Mouse (Mus musculus) MEL (cell line): ENCODE results near the gene Tesc.

Experiments used
- CHD2 ChIP-seq: IDR thresholded peaks from 2 replicates; pipeline ENCODE4 v1.6.1; 2011; ENCODE audit warnings: low read length, improper control_type of control experiment
- CTCF ChIP-seq, 3 experiments: IDR thresholded peaks in 2 of 3; conservative IDR thresholded peaks in 1 of 3; 2 replicates each; pipeline ENCODE4 v1.5.1; 2011 to 2012; ENCODE audit warnings: low read length in 3 of 3, low read depth in 2 of 3, mild to moderate bottlenecking in 2 of 3, improper control_type of control experiment in 1 of 3, inconsistent platforms in 1 of 3, mixed read lengths in 1 of 3, moderate library complexity in 1 of 3; ENCODE audit not compliant: control insufficient read depth in 1 of 3, insufficient read depth in 1 of 3, poor library complexity in 1 of 3, severe bottlenecking in 1 of 3
- NRF1 ChIP-seq: IDR thresholded peaks from 2 replicates; pipeline ENCODE4 v1.6.1; 2014; ENCODE audit warnings: low read depth, mild to moderate bottlenecking, inconsistent platforms, low read length, improper control_type of control experiment, moderate library complexity; ENCODE audit not compliant: poor library complexity, insufficient read depth, severe bottlenecking
- POLR2A ChIP-seq, 2 experiments: IDR thresholded peaks; 2 replicates each; pipeline ENCODE4 v1.6.1; 2011 to 2012; ENCODE audit warnings: low read length in 2 of 2, mild to moderate bottlenecking in 2 of 2, control low read depth in 1 of 2, improper control_type of control experiment in 1 of 2, low read depth in 1 of 2, moderate library complexity in 1 of 2; ENCODE audit not compliant: control insufficient read depth in 1 of 2, insufficient read depth in 1 of 2, poor library complexity in 1 of 2
- TBP ChIP-seq: IDR thresholded peaks from 2 replicates; pipeline ENCODE4 v1.8.0; 2011; ENCODE audit warnings: low read depth, low read length, improper control_type of control experiment
- ZNF384 ChIP-seq: IDR thresholded peaks from 2 replicates; pipeline ENCODE4 v1.6.1; 2012; ENCODE audit warnings: low read depth, mild to moderate bottlenecking, inconsistent platforms, low read length, improper control_type of control experiment

DNA sequence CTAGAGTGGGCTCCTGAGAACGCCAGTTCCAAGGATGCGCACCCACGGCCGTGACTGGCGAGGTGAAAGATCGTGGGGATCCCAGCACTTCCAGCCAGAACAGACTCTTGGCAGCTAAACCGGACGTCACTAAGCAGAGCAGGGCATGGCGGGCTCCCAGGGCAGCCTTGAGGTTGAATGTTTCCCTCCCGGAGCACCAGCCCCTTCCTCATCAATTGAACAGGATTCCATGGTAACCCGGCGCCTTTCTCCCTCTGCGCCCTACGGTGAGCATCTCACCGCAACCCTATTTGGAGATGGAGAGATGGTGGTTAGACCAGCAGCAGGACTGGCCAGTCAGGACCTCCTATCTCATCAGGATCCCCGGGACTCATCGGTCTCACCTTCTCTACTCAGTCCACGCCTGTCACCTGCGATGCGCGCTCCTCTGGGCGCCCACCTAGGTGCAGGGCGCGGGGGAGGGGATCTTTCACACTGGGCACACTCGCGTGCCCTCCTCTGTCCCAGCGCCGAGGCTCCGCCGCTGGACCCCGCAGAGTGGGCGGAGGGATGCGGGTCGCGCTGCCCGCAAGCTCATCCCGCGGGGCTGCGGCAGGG lies 344 bp upstream of the Tesc start:
- TF ChIP-seq NRF1 (no peak), POLR2A (IDR thresholded peaks at IDR 0.05; ENCODE audit: control insufficient read depth in 1 of 2, insufficient read depth in 1 of 2, low read depth in 1 of 2, low read length in 2 of 2, poor library complexity in 1 of 2) (no peak), CHD2 (no peak), TBP (no peak), CTCF (IDR thresholded peaks at IDR 0.05 in 2 of 3, conservative IDR thresholded peaks at IDR 0.05 in 1 of 3; ENCODE audit: control insufficient read depth in 1 of 3, insufficient read depth in 1 of 3, low read depth in 2 of 3, low read length in 3 of 3, poor library complexity in 1 of 3, severe bottlenecking in 1 of 3) (no peak), ZNF384 (no peak)
